Mouse (Mus musculus) left cerebral cortex, adult 9 months (tissue): ENCODE measurements around the gene Gm20814.
"Not testable (repeated sequence)": the region's sequence is repeated elsewhere in the genome, so short reads cannot be mapped to it uniquely, and the experiment has no call there.

Experiments used
- DNase-seq, 2 experiments: peaks; one replicate each; pipeline ENCODE4 v3.0.0; 2022; ENCODE audit warnings: low spot score in 2 of 2

Gm20814 gene

GRCm38 (mm10) chrY:75195556-75195955 lies at the start of gene Gm20814:
Gene Gm20814 (plus strand): TSS chrY:75195856.
- not testable (repeated sequence) for DNase-seq
